Mouse (Mus musculus) left cerebral cortex, adult 18-20 months (tissue): ENCODE measurements around the gene Gm44502. TPM values are rescaled to one million over a fixed set of nuclear protein-coding genes. Genes with fewer than 3 reads are reported as not detected.

Experiments
- DNase-seq, 2 experiments: peaks; one replicate each; pipeline ENCODE4 v3.0.0; 2021 to 2022; ENCODE audit warnings: low spot score in 2 of 2, mixed read lengths in 1 of 2
- total RNA-seq, 2 experiments: library from RNA; stranded (reverse); gene quantifications; 2 replicates each; pipeline ENCODE4 v1.2.3; 2021

Gm44502 gene
- total RNA-seq, 2 experiments from 2014 or later = 0.09 TPM; not detected in 1

DNA sequence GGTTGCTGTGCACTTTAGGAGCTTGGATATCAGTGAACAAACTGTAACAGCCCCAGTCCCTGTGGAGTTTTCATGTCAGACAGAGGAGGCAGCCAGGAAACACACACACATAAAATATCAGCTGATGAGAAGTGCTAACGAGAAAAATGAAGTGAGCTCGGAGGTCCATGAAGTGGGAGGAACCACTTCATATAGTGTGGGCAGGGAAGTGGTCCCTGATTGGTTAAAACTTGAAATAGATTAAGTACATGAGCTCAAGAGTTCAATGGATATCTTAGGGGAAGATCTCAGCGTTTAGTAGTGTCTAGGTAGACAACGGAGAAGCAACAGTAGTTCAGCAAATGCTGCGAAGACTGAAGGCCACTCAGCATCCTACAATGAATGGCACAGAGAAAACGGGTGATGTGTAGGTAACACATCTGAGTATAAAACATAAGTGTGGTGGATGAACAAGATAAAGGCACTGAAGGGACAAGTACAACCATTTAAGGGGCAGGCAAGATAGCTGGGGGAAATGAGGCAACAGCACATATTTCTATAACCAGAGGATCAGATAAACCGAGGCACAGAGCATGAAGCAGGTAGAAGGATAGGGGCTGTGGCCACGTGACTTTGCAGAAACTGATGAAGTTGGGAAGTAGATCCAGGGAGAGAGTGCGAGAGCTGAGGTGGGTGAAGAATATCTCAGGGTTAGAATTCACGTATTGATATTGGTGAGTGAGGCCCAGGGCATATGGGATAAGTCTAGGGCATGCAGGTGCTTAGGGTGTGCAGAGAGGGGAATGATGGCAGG is 24.5 kb downstream of the Gm44502 start:
- DNase-seq = no peak

DNA sequence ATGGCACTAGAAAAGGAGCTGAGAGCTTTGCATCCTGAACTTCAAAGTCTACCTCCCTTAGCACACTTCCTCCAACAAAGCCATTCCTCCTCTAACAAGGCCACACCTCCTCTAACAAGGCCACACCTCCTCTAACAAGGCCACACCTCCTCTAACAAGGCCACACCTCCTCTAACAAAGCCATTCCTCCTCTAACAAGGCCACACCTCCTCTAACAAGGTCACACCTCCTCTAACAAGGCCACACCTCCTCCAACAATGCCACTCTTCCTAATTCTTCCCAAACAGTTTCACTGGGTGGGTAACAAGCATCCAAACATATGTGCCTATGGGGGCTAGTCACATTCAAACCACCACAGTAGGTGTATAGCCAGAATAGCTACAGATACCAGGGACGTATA is 27.0 kb downstream of the Gm44502 start:
- DNase-seq = no peak

DNA sequence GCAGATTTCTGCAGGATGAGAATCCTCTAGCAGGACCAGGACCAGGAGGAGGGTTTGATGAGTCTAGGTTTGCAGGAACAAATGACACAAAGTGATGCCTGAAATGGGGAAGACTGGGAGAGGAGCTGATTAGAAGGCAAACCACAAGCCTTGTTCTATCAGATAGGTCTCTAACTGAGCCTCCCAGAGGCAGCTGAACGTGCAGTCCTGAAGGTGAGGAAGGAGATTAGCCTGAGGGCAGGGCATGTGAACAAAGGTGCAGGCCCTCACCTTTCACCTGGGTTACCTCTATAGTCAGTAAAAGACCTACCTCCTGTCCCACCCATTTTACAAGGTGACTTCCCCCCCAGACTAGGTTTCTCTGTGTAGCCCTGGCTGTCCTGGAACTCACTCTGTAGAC is 29.8 kb downstream of the Gm44502 start:
- no peak for DNase-seq

GRCm38 (mm10) chr15:89398146-89398545 is 31.4 kb downstream of the Gm44502 start:
- DNase-seq = no peak

DNA sequence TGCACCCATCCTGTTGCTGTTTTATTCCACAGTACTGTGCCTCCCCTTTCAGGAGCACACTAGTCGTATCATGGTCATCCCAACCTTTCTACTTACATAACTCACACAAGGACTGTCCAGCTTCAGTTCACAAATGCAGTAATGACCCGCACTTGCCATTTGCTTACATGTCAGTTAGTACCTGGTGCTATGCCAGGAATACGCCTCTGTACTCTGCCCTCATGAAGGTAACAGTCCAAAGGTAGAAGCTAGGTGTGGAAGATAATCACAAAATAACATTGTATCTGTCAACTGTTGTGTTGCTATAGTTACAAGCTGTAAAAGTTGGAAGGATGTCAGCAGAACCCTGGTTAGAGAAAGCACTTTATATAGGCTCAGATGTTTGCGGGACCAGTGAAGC is 32.6 kb downstream of the Gm44502 start:
- no peak for DNase-seq

DNA sequence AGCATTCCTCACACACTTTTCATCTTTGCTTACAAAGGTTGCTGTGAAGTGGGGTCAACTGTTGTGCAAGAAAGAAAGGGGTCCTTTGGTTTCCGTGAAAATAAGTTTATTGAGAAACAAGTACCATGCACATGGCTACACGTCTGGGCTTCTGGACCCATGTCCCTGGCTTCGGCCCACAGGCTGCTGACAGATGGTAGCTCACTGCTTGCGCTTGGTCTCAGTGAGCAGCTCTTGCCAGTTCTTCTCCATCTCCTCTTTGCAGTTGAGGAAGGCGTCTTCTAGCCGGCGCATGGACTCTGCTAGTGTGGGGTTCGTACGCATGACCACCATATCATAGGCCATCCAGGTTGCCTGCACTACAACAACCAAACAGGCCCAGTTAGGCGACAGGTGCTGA is 39.4 kb downstream of the Gm44502 start:
- DNase-seq = no peak

DNA sequence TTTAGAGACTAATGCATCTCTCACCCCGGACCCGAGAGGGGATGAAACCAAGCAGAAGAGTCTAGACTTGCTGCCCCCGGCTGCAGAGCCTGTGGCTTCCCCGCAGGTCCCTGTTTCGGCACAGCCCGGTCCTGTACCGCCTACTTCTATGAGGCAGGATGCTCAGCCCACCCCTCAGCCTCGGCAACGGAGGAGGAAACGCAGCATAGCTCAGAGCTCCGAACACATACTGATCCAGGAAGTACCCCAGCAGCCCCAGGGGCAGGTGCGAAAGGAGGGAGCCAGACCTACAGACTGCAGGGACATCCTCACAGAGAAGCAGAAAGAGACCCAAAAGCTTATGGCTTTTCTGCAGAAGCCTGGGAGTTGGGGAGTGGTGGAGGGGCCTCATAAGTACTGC is 42.4 kb downstream of the Gm44502 start:
- DNase-seq = no peak

- no peak for DNase-seq
Observed at GRCm38 (mm10) chr15:89384617-89385016, 44.9 kb downstream of the Gm44502 start, which contains the start of gene Klhdc7b. Klhdc7b (plus strand) TSS chr15:89384917.

DNA sequence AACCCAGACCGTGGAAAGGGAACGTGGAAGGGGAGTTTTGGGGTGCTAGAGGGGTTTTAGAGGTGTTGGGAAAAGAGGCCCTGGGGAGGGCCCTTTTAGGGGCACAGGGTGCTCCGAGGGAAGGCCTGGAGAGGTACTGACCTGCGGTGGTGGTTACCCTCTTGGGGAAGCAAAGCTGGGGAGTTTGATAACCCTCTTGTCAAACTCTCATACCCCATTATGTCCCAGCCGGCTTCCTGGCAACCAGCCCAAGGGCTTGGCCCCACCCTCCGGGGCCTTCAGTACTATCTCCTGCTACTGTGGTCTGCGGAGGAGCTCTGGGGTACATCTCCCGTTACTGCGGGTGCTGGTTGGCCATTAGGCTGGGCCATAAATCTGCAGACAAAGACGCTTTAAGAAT is 50.1 kb downstream of the Gm44502 start:
- no peak for DNase-seq

DNA sequence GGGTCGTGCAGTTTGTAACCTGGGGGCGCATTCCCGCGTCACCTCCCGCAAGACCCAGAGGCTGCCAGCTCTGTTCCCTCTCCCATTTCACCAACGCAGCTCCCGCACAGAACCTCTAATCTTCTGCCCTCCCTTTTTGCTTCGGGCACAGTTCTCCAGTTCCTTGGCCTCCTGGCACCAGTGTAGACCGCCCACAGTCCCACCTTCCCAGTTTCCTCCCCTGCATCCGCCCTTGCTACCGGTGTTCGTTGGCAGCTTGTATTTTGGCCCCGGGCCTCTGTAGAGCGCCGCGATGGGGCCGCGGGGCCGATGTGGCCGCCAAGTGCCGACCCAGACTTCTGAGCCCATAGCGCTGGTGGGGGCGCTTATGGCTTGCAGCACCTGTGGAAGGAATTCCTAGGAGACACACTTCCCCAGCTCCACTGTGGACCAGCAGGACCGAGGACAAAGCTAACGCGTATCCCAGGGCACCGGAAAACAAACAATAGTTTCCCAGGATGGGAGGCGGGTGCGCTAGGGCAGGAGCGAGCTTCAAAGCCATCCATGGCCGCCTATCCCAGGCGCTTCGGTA is 50.6 kb downstream of the Gm44502 start, which contains the start of gene Odf3b:
Gene Odf3b, minus strand, starts transcription at position 452 of the 571 bp plus-strand sequence.
- no peak for DNase-seq

- no peak for DNase-seq
Observed at GRCm38 (mm10) chr15:89377938-89378828, 51.3 kb downstream of the Gm44502 start.

DNA sequence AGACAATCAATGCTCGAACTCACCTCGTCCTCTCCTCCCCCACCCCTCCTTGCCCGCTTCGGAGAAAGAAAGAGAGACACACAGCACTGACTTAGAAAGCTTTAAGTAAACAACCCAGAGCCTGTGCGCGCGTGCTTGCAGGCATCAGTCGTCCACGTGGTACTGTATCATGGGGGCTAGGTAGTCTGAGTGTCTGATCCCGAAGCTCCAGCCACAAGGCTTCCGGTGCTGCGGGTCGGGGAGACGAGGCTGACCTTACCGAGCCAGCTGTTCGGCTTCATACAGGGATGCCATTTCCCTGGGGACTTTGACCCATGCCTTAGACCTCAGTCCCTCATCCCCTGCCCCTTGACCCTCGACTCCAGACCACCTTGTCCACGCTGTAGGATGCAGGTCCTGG is 52.1 kb downstream of the Gm44502 start:
- no peak for DNase-seq

- DNase-seq = no peak
Observed at GRCm38 (mm10) chr15:89376957-89377356, 52.5 kb downstream of the Gm44502 start, which contains the start of gene Tymp. Tymp (minus strand) TSS chr15:89377039.

DNA sequence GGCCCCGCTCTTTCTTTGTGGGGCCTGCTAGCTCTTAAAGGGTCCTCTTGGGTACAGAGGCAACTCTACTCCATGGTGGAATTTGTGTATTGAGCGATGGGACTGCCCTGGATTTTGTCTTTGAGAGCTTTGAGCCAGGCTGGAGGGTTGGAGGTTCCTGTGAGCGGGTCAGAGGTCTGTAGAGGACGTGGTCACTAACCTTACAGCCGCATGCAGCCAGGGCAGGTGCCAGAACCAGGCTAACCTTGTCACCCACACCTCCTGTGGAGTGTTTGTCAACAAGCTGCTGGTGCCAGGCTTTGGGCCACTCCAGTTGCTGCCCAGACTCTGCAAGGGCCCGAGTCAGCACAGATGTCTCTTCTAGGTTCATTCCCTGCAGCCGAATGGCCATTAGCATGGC is 53.5 kb downstream of the Gm44502 start:
- DNase-seq = no peak

GRCm38 (mm10) chr15:89374801-89375534 is 54.5 kb downstream of the Gm44502 start:
- no peak for DNase-seq

DNA sequence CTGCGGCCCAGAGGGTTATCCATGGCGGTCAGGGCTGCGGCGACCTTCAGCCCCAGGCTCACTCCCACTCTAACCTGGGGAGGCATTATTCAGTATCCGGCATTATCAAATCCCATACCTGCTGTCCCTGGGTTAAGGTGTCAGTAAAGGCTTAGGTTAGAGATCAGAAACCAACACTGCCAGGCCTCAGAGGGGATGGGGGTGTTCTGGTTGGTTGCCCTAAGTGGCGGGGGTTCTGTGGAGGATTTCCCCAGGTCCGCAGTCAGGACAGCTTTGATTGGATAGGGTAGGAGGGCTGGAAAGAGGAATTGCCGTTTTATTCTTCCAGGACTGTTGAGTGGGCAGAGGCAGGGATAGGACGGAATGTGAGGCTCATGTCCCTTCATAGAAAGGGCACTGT is 55.2 kb downstream of the Gm44502 start:
- DNase-seq = no peak

DNA sequence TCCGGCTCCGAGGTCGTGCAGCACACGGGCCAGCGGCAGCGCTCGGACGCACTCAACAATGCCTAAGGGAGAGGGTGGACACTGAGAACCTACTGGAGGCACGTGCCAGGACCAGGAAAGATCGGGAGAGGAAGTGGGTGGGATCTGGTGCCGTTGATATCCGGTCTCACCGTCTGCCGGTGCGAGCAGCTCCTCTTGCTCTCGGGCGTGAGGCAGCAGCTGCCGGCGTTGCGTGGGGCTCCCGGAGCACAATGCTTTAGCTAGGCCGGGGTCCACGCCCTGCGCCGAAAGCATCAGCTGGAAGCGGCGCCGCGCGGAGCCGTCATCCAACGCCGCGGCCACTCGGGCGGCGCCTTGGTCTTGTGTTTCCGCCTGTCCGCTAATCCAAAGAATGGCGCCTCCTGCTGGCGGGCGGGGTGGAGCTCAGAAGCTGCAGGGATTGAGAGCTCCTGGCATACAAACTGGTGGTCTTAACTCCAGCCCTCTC is 55.7 kb downstream of the Gm44502 start, which contains the start of gene Sco2:
Gene Sco2, minus strand, starts transcription at position 85 of the 487 bp plus-strand sequence.
- peak; percentile 93 to 96 for DNase-seq

DNA sequence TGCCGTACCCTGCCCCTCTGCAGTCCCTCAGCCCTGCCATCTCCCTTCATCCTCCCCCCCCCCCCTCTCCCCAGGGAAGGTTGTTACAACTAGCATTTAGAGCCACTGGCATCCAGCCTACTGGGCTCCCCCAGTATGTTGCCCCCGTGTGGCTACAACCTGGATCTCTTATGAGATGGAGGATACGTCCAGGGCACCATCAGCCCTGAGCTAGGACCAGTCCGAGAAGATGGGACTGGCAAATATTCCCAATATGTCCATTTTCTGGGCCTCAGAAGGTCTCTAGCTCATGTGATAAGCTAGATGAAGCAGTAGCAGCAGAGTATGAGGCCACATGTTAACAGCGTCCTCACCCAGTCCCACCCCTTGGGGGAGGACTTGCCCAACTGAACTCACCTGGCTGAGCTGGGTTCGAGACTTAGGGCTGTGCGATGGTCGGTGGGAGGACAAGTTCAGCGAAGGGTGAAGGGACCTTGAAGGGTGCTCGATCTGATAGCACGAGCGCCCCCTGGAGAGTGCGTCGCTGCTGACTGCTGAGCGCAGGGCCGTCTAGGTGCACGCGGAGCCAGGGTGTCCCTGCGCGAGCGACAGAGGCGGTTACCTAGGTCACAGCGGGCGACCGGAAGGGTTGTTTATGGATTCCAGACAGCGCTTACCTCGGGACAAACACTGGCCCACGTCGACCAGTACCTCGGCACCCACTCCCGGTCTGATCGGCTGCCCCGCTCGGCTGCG is 56.3 kb downstream of the Gm44502 start:
- peak; percentile 81 to 84 for DNase-seq

DNA sequence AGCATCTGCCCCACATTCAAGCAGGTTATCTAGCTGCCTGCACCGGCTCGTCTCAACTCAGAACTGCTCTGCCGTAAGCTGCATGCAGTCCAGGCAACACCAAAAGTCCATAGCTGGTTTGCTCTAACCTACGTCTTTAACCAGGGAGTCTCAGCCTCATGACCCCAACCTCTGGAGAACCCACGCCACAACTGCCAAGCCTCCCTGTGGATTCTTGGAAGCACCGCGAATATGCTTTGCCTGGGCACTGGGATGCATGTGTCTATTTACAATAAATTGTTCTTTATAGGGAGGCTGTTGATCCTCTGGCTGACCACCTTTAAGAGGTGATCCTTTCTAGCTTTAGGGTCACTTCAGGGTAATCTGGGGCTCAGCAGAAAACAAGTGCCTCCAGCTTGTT is 57.0 kb downstream of the Gm44502 start:
- no peak for DNase-seq

DNA sequence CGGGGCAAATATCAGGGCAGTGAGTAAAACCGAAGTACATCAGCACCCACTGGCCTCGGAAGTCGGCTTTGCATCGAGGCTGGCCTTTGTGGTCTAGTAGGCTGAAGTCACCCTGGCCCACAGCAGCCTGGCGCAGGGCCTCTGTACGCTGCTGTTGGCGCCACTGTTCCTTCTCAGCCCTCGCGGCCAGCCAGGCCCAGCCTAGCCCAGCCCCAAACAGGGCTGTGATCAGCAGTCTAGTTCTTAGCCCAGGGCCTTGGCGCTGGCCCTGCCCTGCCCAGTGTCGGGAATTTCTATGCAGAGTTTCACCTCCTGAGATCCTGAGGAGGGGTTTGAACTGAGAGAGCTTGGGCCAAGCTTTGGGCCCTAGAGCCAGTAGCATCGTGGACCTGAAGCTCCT is 57.4 kb downstream of the Gm44502 start:
- no peak for DNase-seq
